In genomic region chr8:86526808-86527207, GRCm38 (mm10) we compare ENCODE assay signal across 6 mouse cellular contexts. TPM values are rescaled to one million over a fixed set of nuclear protein-coding genes. Genes with fewer than 3 reads are reported as not detected.
"Had no signal": no experiment of that assay in that cellular context is flagged by ENCODE, and none has a peak within 500 bp of the region (broad histone marks: within the 10 kb centered on the region; RNA-seq: fewer than 3 reads in every experiment).

No protein-coding gene starts in this region.

- DNase-seq: kidney, postnatal 36 days; layer of hippocampus, adult 9-11 months; layer of hippocampus, postnatal 36 days; lung, adult 18-20 months; thymus, postnatal 4 days had no signal

RNA-seq across cellular contexts. Expression of gene Abcc12, which starts 53.7 kb away (rescaled TPM):
- total RNA-seq: megakaryocyte-erythroid progenitor cell, adult 5-6 weeks had no signal
